Mouse (Mus musculus) T-helper 1 cell (primary cell): ENCODE results near the gene Eif3c.

Source experiments
- in situ Hi-C: fragments of 300-600 bp; cut with MboI, MseI; formaldehyde crosslinking; loops from one replicate; pipeline ENCODE4 v1.15.1; 2025; ENCODE audit warnings: high pct_unique_total_duplicates

The Eif3c gene

GRCm38 (mm10) chr7:126566094-126566765, at the start of gene Eif3c:
Gene Eif3c (minus strand): TSS chr7:126566411.
- in situ Hi-C loops, result no loop called here

- in situ Hi-C loops, result no loop called here
These were observed 46.5 kb upstream of the Eif3c start for GRCm38 (mm10) chr7:126612736-126613135.

GRCm38 (mm10) chr7:126607796-126608195, 41.6 kb upstream of the Eif3c start:
- in situ Hi-C loops, result no loop called here

- in situ Hi-C loops, result no loop called here
These were observed 40.9 kb upstream of the Eif3c start for GRCm38 (mm10) chr7:126607064-126607463.

- in situ Hi-C loops, result no loop called here
These were observed 40.4 kb upstream of the Eif3c start for GRCm38 (mm10) chr7:126606611-126607010.

- in situ Hi-C loops, result no loop called here
These were observed 36.4 kb upstream of the Eif3c start for GRCm38 (mm10) chr7:126602650-126603049.

- in situ Hi-C loops, result no loop called here
These were observed 35.7 kb upstream of the Eif3c start for GRCm38 (mm10) chr7:126601896-126602295.

- in situ Hi-C loops, result no loop called here
These were observed 32.7 kb upstream of the Eif3c start for GRCm38 (mm10) chr7:126598919-126599318.

- in situ Hi-C loops, result no loop called here
These were observed 30.2 kb upstream of the Eif3c start for GRCm38 (mm10) chr7:126596414-126596813.

GRCm38 (mm10) chr7:126595890-126596289, 29.7 kb upstream of the Eif3c start:
- in situ Hi-C loops, result no loop called here

GRCm38 (mm10) chr7:126594862-126595561, 28.8 kb upstream of the Eif3c start, which contains the start of gene Il27:
Gene Il27 (minus strand): TSS chr7:126594941.
- in situ Hi-C loops, result no loop called here

- in situ Hi-C loops, result no loop called here
These were observed 21.6 kb upstream of the Eif3c start for GRCm38 (mm10) chr7:126587779-126588178.

GRCm38 (mm10) chr7:126586839-126587238, 20.6 kb upstream of the Eif3c start:
- in situ Hi-C loops, result no loop called here

- in situ Hi-C loops, result no loop called here
These were observed 19.5 kb upstream of the Eif3c start, which contains the start of gene Cln3 for GRCm38 (mm10) chr7:126585717-126586116. Gene Cln3 (minus strand): TSS chr7:126585817.

- in situ Hi-C loops, result no loop called here
These were observed 18.3 kb upstream of the Eif3c start, which contains the start of gene Apobr for GRCm38 (mm10) chr7:126584506-126584977. Gene Apobr (plus strand): TSS chr7:126584942.

GRCm38 (mm10) chr7:126583761-126584160, 17.6 kb upstream of the Eif3c start:
- in situ Hi-C loops, result no loop called here

GRCm38 (mm10) chr7:126583251-126583709, 17.1 kb upstream of the Eif3c start:
- in situ Hi-C loops, result no loop called here

GRCm38 (mm10) chr7:126582759-126583158, 16.5 kb upstream of the Eif3c start:
- in situ Hi-C loops, result no loop called here

- in situ Hi-C loops, result no loop called here
These were observed 15.4 kb upstream of the Eif3c start for GRCm38 (mm10) chr7:126581661-126582060.

- in situ Hi-C loops, result loop anchor here (5.0 kb wide), 1 partner anchor 58 kb away; no protein-coding TSS in a partner anchor
These were observed 13.0 kb upstream of the Eif3c start for GRCm38 (mm10) chr7:126579172-126579571.

- in situ Hi-C loops, result loop anchor here (5.0 kb wide), 1 partner anchor 60 kb away; no protein-coding TSS in a partner anchor
These were observed 10.7 kb upstream of the Eif3c start for GRCm38 (mm10) chr7:126576946-126577345.

- in situ Hi-C loops, result no loop called here
These were observed 518 bp downstream of the Eif3c start for GRCm38 (mm10) chr7:126565693-126566092.

GRCm38 (mm10) chr7:126556635-126557034, 9.6 kb downstream of the Eif3c start:
- in situ Hi-C loops, result no loop called here
